Mouse (Mus musculus): ENCODE data around the gene Ghrh.

GRCm38 (mm10) chr2:157376995-157377394 lies 29.7 kb upstream of the Ghrh start:
- TF ChIP-seq POLR2A (IDR thresholded peaks at IDR 0.05; ENCODE audit: low read depth, low read length) (no peak), CTCF (IDR thresholded peaks at IDR 0.05; ENCODE audit: borderline replicate concordance, insufficient read depth, low read length) (no peak)
